Mouse (Mus musculus): Measurements from ENCODE around the gene Hagh. TPM values are rescaled to one million over a fixed set of nuclear protein-coding genes. Genes with fewer than 3 reads are reported as not detected.

Gene Hagh
- polyA plus RNA-seq, 1 experiment, result 352 TPM

GRCm38 (mm10) chr17:24902671-24903474 lies 62.9 kb downstream of the Hagh start:
- Histone ChIP-seq H3K27me3 (ENCODE audit: control insufficient read depth, insufficient read depth, low read length) (no peaks in the 10 kb centered on the region), H3K36me3 (ENCODE audit: control insufficient read depth, insufficient read depth, low read length) (peaks cover 74% of the 10 kb centered on the region), H3K27ac (ENCODE audit: insufficient read depth, low read depth, low read length) (no peak overlapping the region), H3K4me1 (ENCODE audit: control insufficient read depth, insufficient read depth, insufficient read length, low read length) (no peaks in the 10 kb centered on the region), H3K4me3 (ENCODE audit: low read depth, low read length) (no peak overlapping the region)
- WGBS, result 68% methylated on average over 9 of the region's 9 CpGs
- no peak for TF ChIP-seq POLR2A (IDR thresholded peaks at IDR 0.05; ENCODE audit: low read depth, low read length)
- TF ChIP-seq CTCF (IDR thresholded peaks at IDR 0.05; ENCODE audit: extremely low read depth, insufficient read length, insufficient replicate concordance, low read depth, low read length), result peak; percentile 12; the same call in 1 of the 2 replicates

GRCm38 (mm10) chr17:24903767-24904166 lies 63.8 kb downstream of the Hagh start:
- no peak for TF ChIP-seq POLR2A (IDR thresholded peaks at IDR 0.05; ENCODE audit: low read depth, low read length)
- no peak for TF ChIP-seq CTCF (IDR thresholded peaks at IDR 0.05; ENCODE audit: extremely low read depth, insufficient read length, insufficient replicate concordance, low read depth, low read length)
- Histone ChIP-seq H3K27ac (ENCODE audit: insufficient read depth, low read depth, low read length) (no peak overlapping the region), H3K27me3 (ENCODE audit: control insufficient read depth, insufficient read depth, low read length) (no peaks in the 10 kb centered on the region), H3K4me3 (ENCODE audit: low read depth, low read length) (no peak overlapping the region), H3K36me3 (ENCODE audit: control insufficient read depth, insufficient read depth, low read length) (peaks cover 75% of the 10 kb centered on the region), H3K4me1 (ENCODE audit: control insufficient read depth, insufficient read depth, insufficient read length, low read length) (no peaks in the 10 kb centered on the region)
- WGBS, result 89% methylated on average over 9 of the region's 9 CpGs

- Histone ChIP-seq H3K27ac (ENCODE audit: insufficient read depth, low read depth, low read length) (no peak overlapping the region), H3K4me1 (ENCODE audit: control insufficient read depth, insufficient read depth, insufficient read length, low read length) (no peaks in the 10 kb centered on the region), H3K4me3 (ENCODE audit: low read depth, low read length) (no peak overlapping the region), H3K27me3 (ENCODE audit: control insufficient read depth, insufficient read depth, low read length) (no peaks in the 10 kb centered on the region), H3K36me3 (ENCODE audit: control insufficient read depth, insufficient read depth, low read length) (peaks cover 71% of the 10 kb centered on the region)
- TF ChIP-seq POLR2A (IDR thresholded peaks at IDR 0.05; ENCODE audit: low read depth, low read length), result no peak
- TF ChIP-seq CTCF (IDR thresholded peaks at IDR 0.05; ENCODE audit: extremely low read depth, insufficient read length, insufficient replicate concordance, low read depth, low read length), result no peak
- 84% methylated on average over 2 of the region's 2 CpGs for whole genome bisulfite sequencing
Measured at GRCm38 (mm10) chr17:24907591-24907990, 67.6 kb downstream of the Hagh start.

- H3K27me3 ChIP-seq (ENCODE audit: control insufficient read depth, insufficient read depth, low read length), result no peaks in the 10 kb centered on the region
- peaks cover 66% of the 10 kb centered on the region for H3K36me3 ChIP-seq (ENCODE audit: control insufficient read depth, insufficient read depth, low read length)
- H3K4me3 ChIP-seq (ENCODE audit: low read depth, low read length), result no peak overlapping the region
- TF ChIP-seq POLR2A (IDR thresholded peaks at IDR 0.05; ENCODE audit: low read depth, low read length) (no peak), CTCF (IDR thresholded peaks at IDR 0.05; ENCODE audit: extremely low read depth, insufficient read length, insufficient replicate concordance, low read depth, low read length) (no peak)
- no peaks in the 10 kb centered on the region for H3K4me1 ChIP-seq (ENCODE audit: control insufficient read depth, insufficient read depth, insufficient read length, low read length)
- no peak overlapping the region for H3K27ac ChIP-seq (ENCODE audit: insufficient read depth, low read depth, low read length)
Measured at GRCm38 (mm10) chr17:24913984-24914383, 74.0 kb downstream of the Hagh start.

Other genes with a start within 250 kb of the Hagh start
- gene Tsc2, start 207.5 kb upstream of the Hagh start, polyA plus RNA-seq (2012; rRNA removed), result 52.8 and 83.5 TPM in 2 replicates
- 6.0 and 7.2 TPM in 2 replicates for gene Nthl1, start 207.5 kb upstream of the Hagh start, polyA plus RNA-seq (2012; rRNA removed)
- gene Slc9a3r2, start 189.8 kb upstream of the Hagh start, polyA plus RNA-seq (2012; rRNA removed), result 35.6 and 44.9 TPM in 2 replicates
- 2.0 and 6.5 TPM in 2 replicates for gene Npw, start 181.7 kb upstream of the Hagh start, polyA plus RNA-seq (2012; rRNA removed)
- gene Zfp598, start 170.5 kb upstream of the Hagh start, polyA plus RNA-seq (2012; rRNA removed), result 41.1 and 85.8 TPM in 2 replicates
- gene Syngr3, start 150.2 kb upstream of the Hagh start, polyA plus RNA-seq (2012; rRNA removed), result 1.2 and 1.3 TPM in 2 replicates
- 22.8 and 35.9 TPM in 2 replicates for gene Gfer, start 144.0 kb upstream of the Hagh start, polyA plus RNA-seq (2012; rRNA removed)
- 57.7 and 115 TPM in 2 replicates for gene Noxo1, start 143.9 kb upstream of the Hagh start, polyA plus RNA-seq (2012; rRNA removed)
- gene Tbl3, start 132.5 kb upstream of the Hagh start, polyA plus RNA-seq (2012; rRNA removed), result 26.0 and 49.6 TPM in 2 replicates
- 0.19 TPM in 1 of 2 replicates, not detected in the other for gene Rnf151, start 122.1 kb upstream of the Hagh start, polyA plus RNA-seq (2012; rRNA removed)
- gene Rps2, start 122.0 kb upstream of the Hagh start, polyA plus RNA-seq (2012; rRNA removed), result 1,627 and 2,207 TPM in 2 replicates
- 384 and 403 TPM in 2 replicates for gene Ndufb10, start 115.7 kb upstream of the Hagh start, polyA plus RNA-seq (2012; rRNA removed)
- gene Rpl3l, start 112.3 kb upstream of the Hagh start, polyA plus RNA-seq (2012; rRNA removed), result 0.11 and 0.19 TPM in 2 replicates
- gene Msrb1, start 103.5 kb upstream of the Hagh start, polyA plus RNA-seq (2012; rRNA removed), result 29.5 and 54.2 TPM in 2 replicates
- 1.7 and 2.8 TPM in 2 replicates for gene Hs3st6, start 87.2 kb upstream of the Hagh start, polyA plus RNA-seq (2012; rRNA removed)
- not detected in 2 replicates for gene Meiob, start 35.9 kb upstream of the Hagh start, polyA plus RNA-seq (2012; rRNA removed)
- gene Fahd1, start 10.2 kb downstream of the Hagh start, polyA plus RNA-seq (2012; rRNA removed), result 65.2 and 108 TPM in 2 replicates
- gene Igfals, start 25.9 kb downstream of the Hagh start, polyA plus RNA-seq (2012; rRNA removed), result 0.42 and 1.4 TPM in 2 replicates
- 33.0 and 39.9 TPM in 2 replicates for gene Nubp2, start 46.2 kb downstream of the Hagh start, polyA plus RNA-seq (2012; rRNA removed)
- 51.5 and 88.1 TPM in 2 replicates for gene Spsb3, start 46.5 kb downstream of the Hagh start, polyA plus RNA-seq (2012; rRNA removed)
- 20.3 and 21.0 TPM in 2 replicates for gene Eme2, start 54.9 kb downstream of the Hagh start, polyA plus RNA-seq (2012; rRNA removed)
- 244 and 319 TPM in 2 replicates for gene Mrps34, start 55.0 kb downstream of the Hagh start, polyA plus RNA-seq (2012; rRNA removed)
- gene Nme3, start 56.4 kb downstream of the Hagh start, polyA plus RNA-seq (2012; rRNA removed), result 29.4 and 52.4 TPM in 2 replicates
- 37.0 and 51.7 TPM in 2 replicates for gene Mapk8ip3, start 96.8 kb downstream of the Hagh start, polyA plus RNA-seq (2012; rRNA removed)
- gene Jpt2, start 120.5 kb downstream of the Hagh start, polyA plus RNA-seq (2012; rRNA removed), result 13.3 and 18.2 TPM in 2 replicates
- gene Cramp1l, start 175.6 kb downstream of the Hagh start, polyA plus RNA-seq (2012; rRNA removed), result 5.8 and 10.0 TPM in 2 replicates
- 4.2 and 8.4 TPM in 2 replicates for gene Ift140, start 175.9 kb downstream of the Hagh start, polyA plus RNA-seq (2012; rRNA removed)
- 9.7 and 17.7 TPM in 2 replicates for gene Tmem204, start 243.4 kb downstream of the Hagh start, polyA plus RNA-seq (2012; rRNA removed)

All from small intestine, adult 2 months (tissue).